Mouse (Mus musculus) lung, embryonic 14.5 days (tissue): ENCODE measurements at regions not wholly inside any gene's neighbourhood (a gene's known extent, or its start where the extent isn't known, plus 50 kb on each side); places are given as distances from the start of the nearest gene placed in this dataset.
"Not testable (repeated sequence)": the region's sequence is repeated elsewhere in the genome, so short reads cannot be mapped to it uniquely, and the experiment has no call there.

ENCODE experiments used
- ATAC-seq: fragments of 200-750 bp; cut with Nextera tagmentation; 2 replicates; pipeline ENCODE4 v1.8.0; 2017; ENCODE audit warnings: mild to moderate bottlenecking, moderate TSS enrichment, moderate library complexity; ENCODE audit not compliant: insufficient read depth
- DNase-seq: peaks from one replicate; pipeline ENCODE4 v3.0.0-alpha.2; 2015
- H3K27ac ChIP-seq: fragments of 300-500 bp; sonication (generic); 2 replicates; pipeline ENCODE4 v1.5.1; 2014; ENCODE audit warnings: low read depth, mild to moderate bottlenecking, moderate library complexity
- H3K27me3 ChIP-seq: fragments of 300-500 bp; sonication (generic); 2 replicates; pipeline ENCODE4 v1.6.1; 2014; ENCODE audit warnings: low read length, control low read depth; ENCODE audit not compliant: insufficient read depth
- H3K36me3 ChIP-seq: fragments of 300-500 bp; sonication (generic); 2 replicates; pipeline ENCODE4 v1.6.1; 2014; ENCODE audit warnings: control low read depth; ENCODE audit not compliant: insufficient read depth
- H3K4me1 ChIP-seq: fragments of 300-500 bp; sonication (generic); 2 replicates; pipeline ENCODE4 v1.6.1; 2014; ENCODE audit warnings: antibody characterized with exemption, control low read depth; ENCODE audit not compliant: insufficient read depth
- H3K4me2 ChIP-seq: fragments of 300-500 bp; sonication (generic); 2 replicates; pipeline ENCODE4 v1.6.1; 2014; ENCODE audit warnings: mild to moderate bottlenecking
- H3K4me3 ChIP-seq: fragments of 300-500 bp; sonication (generic); 2 replicates; pipeline ENCODE4 v1.5.1; 2014; ENCODE audit warnings: low read depth, low read length
- H3K9ac ChIP-seq: fragments of 300-500 bp; sonication (generic); 2 replicates; pipeline ENCODE4 v1.6.1; 2014
- H3K9me3 ChIP-seq: fragments of 300-500 bp; sonication (generic); 2 replicates; pipeline ENCODE4 v1.6.1; 2016; ENCODE audit warnings: low read depth, low read length, control low read depth
- CTCF ChIP-seq: IDR thresholded peaks from 2 replicates; pipeline ENCODE4 v1.5.1; 2016; ENCODE audit warnings: antibody characterized with exemption, low read depth
- WGBS: fragments of 180-500 bp; shearing (Covaris S2); extraction: QIAGEN DNeasy Blood & Tissue Kit; methylation state at CpG from one replicate; pipeline ENCODE4 v1.1.7; 2014; 5-methylcytosine and 5-hydroxymethylcytosine counted together

DNA sequence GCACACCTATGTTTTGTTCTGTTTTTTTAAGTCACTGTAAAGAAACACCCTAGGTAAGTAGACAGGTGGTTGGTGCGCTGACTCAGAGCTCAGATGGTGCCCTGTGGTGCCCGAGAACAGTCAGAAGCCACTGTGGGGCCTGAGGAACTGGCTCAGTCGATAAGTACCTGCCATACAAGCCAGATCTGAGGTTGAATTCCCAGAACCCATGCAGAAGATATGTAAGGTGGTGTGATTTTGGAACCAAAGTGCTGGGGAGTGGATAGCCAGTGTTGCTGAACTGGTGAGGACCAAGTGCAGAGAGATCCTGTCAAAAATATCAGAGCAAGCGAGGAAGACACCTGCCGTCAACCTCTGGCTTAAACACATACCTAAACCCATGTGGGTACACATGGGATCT, 65.4 kb downstream of the Chst1 start:
- H3K9ac ChIP-seq = no peak overlapping the region
- H3K4me1 ChIP-seq = no peaks in the 10 kb centered on the region
- H3K27ac ChIP-seq = no peak overlapping the region
- H3K27me3 ChIP-seq = no peaks in the 10 kb centered on the region
- DNase-seq (no peak), ATAC-seq (no peak)
- H3K4me3 ChIP-seq = no peak overlapping the region
- no peaks in the 10 kb centered on the region for H3K36me3 ChIP-seq
- no peaks in the 10 kb centered on the region for H3K9me3 ChIP-seq
- 63% methylated on average over 5 of the region's 5 CpGs for WGBS
- no peak overlapping the region for H3K4me2 ChIP-seq
- no peak for TF ChIP-seq CTCF

DNA sequence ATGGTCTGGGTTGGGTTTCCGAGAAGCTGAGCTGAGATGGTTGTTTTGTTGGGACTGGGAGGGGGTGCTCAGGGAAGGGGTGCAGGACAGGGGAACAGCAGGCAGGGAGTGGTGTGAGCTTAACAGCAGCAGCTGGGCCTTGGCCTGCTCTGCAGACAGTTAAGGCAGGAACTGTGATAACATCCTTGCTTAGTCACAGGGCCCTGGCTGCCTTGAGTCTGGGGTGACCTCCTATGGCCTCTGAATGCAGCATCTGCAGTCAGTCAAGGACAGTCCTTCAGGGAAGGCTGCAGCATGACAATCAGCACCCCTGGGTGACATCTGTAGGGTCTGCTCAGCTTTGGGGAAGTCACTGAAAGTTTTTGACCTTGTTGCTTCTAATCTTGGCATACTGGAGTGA, 67.7 kb downstream of the Chst1 start:
- Histone ChIP-seq H3K36me3 (no peaks in the 10 kb centered on the region), H3K4me1 (no peaks in the 10 kb centered on the region), H3K9me3 (no peaks in the 10 kb centered on the region), H3K27me3 (no peaks in the 10 kb centered on the region), H3K4me2 (no peak overlapping the region), H3K27ac (no peak overlapping the region), H3K4me3 (no peak overlapping the region), H3K9ac (no peak overlapping the region)
- DNase-seq (no peak), ATAC-seq (no peak)
- TF ChIP-seq CTCF = no peak
- WGBS = 59% methylated on average over 1 of the region's 1 CpGs

DNA sequence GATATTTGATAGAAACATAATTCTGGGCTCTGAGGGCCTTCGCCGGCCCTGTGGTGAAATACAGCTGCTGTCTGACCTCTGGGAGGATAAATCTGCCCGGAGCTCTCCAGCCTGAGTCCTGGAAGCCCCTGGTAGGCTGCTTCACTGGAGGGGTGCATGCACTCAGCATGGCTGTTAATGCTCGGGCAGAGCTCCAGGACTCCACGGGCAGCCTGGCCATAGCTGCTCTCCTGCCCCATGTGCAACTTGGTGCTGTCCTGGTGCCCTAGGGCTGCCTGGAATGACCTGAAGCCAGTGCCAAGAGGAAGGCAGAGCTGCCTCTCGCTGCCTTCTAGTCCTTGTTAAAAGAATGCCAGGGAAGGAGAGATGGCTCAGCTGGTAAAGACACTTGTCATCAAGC, 68.2 kb downstream of the Chst1 start:
- no peak for TF ChIP-seq CTCF
- Histone ChIP-seq H3K4me2 (no peak overlapping the region), H3K9ac (no peak overlapping the region), H3K36me3 (no peaks in the 10 kb centered on the region), H3K4me3 (no peak overlapping the region), H3K27ac (no peak overlapping the region), H3K9me3 (no peaks in the 10 kb centered on the region), H3K27me3 (no peaks in the 10 kb centered on the region), H3K4me1 (no peaks in the 10 kb centered on the region)
- ATAC-seq (no peak), DNase-seq (no peak)
- 42% methylated on average over 6 of the region's 6 CpGs for WGBS

DNA sequence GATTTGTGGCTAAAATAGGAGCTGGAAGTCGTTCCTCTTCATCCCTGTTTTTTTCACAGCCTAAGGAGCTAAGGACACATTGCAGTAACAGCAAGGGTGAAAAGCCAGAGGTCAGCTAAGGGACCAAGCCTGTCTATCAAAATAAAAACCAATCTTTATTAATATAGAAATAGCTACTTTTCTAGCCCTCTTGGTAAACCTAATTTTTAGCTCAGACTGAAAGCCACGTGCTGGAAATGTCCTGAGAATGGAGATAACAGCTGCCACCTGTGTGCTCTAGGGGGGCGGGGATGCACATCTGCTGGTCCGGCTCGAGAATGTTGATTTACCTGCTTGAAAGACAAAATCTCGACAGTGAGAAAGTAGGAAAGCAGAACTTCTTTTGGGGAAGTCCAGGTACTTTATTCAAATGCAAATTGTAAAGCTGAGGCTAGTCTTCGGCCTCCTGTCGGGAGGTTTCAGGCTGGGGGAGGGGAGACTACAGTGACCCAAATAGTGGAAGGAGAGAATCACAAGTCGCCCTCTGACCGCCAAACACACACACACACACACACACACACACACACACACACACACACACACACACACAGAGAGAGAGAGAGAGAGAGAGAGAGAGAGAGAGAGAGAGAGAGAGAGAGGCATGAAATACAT, 70.0 kb downstream of the Chst1 start:
- H3K9ac ChIP-seq, ATAC-seq, H3K27ac ChIP-seq, DNase-seq, H3K4me1 ChIP-seq, H3K4me3 ChIP-seq, H3K4me2 ChIP-seq, H3K27me3 ChIP-seq, H3K36me3 ChIP-seq, H3K9me3 ChIP-seq: not testable (repeated sequence)
- WGBS = 41% methylated on average over 9 of the region's 10 CpGs

DNA sequence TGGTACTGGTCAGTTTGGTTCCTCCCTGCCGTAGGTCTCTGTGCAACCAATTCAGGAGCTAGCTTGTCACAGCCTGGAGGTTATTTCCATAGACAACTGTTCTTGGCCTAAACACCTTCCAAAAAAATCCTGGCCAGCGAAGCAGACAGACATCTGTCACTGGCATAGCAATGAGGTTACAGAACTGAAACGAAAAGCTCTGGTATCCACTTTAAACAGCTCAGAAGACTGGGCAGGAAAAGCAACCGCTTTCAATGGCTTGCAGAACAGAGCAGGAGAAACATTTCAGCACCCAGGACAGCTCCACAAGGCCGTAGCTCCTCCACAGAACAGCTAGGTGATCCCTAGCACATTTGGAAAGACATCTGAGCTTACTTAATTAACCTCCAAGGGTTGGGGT, 72.1 kb downstream of the Chst1 start:
- no peak overlapping the region for H3K9ac ChIP-seq
- no peak overlapping the region for H3K27ac ChIP-seq
- H3K27me3 ChIP-seq = no peaks in the 10 kb centered on the region
- H3K36me3 ChIP-seq = no peaks in the 10 kb centered on the region
- H3K4me2 ChIP-seq = no peak overlapping the region
- no peaks in the 10 kb centered on the region for H3K9me3 ChIP-seq
- 39% methylated on average over 5 of the region's 5 CpGs for WGBS
- no peak for ATAC-seq
- no peak for TF ChIP-seq CTCF
- H3K4me3 ChIP-seq = no peak overlapping the region
- no peaks in the 10 kb centered on the region for H3K4me1 ChIP-seq
- peak; percentile 92 for DNase-seq

DNA sequence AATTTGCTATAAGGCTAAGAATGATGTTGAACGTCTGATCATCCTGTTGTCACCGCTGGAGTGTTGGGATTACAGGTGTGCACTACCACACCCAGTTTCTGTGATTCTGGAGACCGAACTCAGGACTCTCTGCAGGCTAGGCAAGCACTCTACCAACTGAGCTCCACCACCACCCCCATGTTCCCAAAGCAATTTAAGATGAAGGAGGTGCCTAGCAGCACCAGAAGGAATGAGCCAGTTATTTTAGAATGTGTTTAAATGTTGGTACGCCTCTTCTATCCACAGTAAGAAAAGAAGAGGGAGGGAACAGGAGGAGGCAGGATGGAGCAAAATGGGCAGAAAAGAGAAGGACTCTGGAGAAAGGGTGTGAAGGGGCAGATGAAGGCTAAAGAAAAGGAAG, 72.6 kb downstream of the Chst1 start:
- H3K36me3 ChIP-seq = no peaks in the 10 kb centered on the region
- no peaks in the 10 kb centered on the region for H3K27me3 ChIP-seq
- H3K9me3 ChIP-seq = no peaks in the 10 kb centered on the region
- no peak overlapping the region for H3K4me2 ChIP-seq
- H3K4me3 ChIP-seq = no peak overlapping the region
- DNase-seq (no peak), ATAC-seq (no peak)
- no peak overlapping the region for H3K27ac ChIP-seq
- H3K9ac ChIP-seq = no peak overlapping the region
- no peaks in the 10 kb centered on the region for H3K4me1 ChIP-seq
- WGBS = 62% methylated on average over 4 of the region's 4 CpGs
- no peak for TF ChIP-seq CTCF

DNA sequence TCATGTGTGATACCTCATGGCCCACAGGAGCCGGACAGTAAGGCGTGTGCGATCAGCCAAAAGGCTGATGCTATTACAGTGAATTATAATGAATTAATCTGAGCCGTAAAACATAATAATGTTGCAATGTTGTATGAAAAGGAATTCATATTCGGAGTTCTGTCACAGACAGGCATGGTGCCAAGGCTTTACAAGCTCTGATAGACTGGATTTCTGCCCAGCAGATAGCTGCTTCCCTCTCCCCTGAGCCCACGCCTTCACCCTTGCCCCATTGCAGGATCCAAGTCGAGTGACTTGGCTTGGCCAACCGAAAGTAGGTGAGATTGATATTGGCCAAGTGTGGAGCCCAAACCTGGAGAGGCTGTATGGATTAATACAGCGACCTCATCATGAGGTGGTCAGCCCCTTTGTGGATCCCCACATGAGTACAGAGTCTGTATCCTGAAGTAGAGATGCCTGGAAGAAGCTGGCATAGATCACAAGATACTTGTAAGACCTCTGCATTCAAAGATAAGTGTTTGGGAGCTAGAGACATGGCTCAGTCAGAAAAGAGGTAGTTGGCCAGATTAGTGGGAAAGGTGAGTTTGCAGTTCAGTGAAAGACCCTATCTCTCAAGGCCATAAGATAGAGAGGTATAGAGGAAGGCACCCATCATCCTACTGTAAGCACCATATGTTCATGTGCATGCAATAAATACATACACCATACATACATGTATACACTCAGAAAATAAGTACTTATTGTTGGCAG, 73.7 kb downstream of the Chst1 start:
- DNase-seq = no peak
- Histone ChIP-seq H3K9ac (no peak overlapping the region), H3K4me1 (no peaks in the 10 kb centered on the region), H3K4me2 (no peak overlapping the region), H3K9me3 (no peaks in the 10 kb centered on the region), H3K27ac (no peak overlapping the region), H3K36me3 (no peaks in the 10 kb centered on the region), H3K4me3 (no peak overlapping the region), H3K27me3 (no peaks in the 10 kb centered on the region)
- TF ChIP-seq CTCF = no peak
- no peak for ATAC-seq
- 78% methylated on average over 9 of the region's 9 CpGs for WGBS
